9 mouse cellular contexts compared by ENCODE assay signal in genomic region chr8:72240403-72240763, GRCm38 (mm10). TPM values are rescaled to one million over a fixed set of nuclear protein-coding genes. Genes with fewer than 3 reads are reported as not detected.
DNase-seq lines count a peak whose midpoint lies in the region; ATAC-seq and TF ChIP-seq lines count a peak whose summit lies in the region.
"Had no signal": no experiment of that assay in that cellular context is flagged by ENCODE, and none has a peak within 500 bp of the region (broad histone marks: within the 10 kb centered on the region; RNA-seq: fewer than 3 reads in every experiment).

No protein-coding gene starts in this region.

- DNase-seq in kidney, adult 2 months: no peak
- no peak for DNase-seq in kidney, postnatal 10 days
- DNase-seq in brain, adult 2 months (ENCODE audit: low read depth, low spot score): peak; percentile 11
- DNase-seq in hindbrain, embryonic 14.5 days (ENCODE audit: low spot score): no peak
- DNase-seq in layer of hippocampus, postnatal 10 days (ENCODE audit: low spot score in 2 of 2): no peak
- no peak for DNase-seq in adipocyte (ENCODE audit: low spot score)
- DNase-seq in thymus, postnatal 14 days: no peak

- peak overlapping the region; percentile 97 for H3K4me3 ChIP-seq in kidney, adult 2 months (ENCODE audit: insufficient read depth, low read depth, low read length)
- peak overlapping the region; percentile 59 for H3K4me3 ChIP-seq in hindbrain, embryonic 14.5 days (replicated peaks; ENCODE audit: low read length)
- H3K4me3 ChIP-seq in midbrain, embryonic 12.5 days: peak overlapping the region; percentile 64

- no peaks in the 10 kb centered on the region for H3K27me3 ChIP-seq in kidney, adult 2 months (replicated peaks; ENCODE audit: control insufficient read depth, insufficient read depth, low read length)
- H3K27me3 ChIP-seq in hindbrain, embryonic 14.5 days (ENCODE audit: control insufficient read depth, insufficient read depth, low read length): no peaks in the 10 kb centered on the region
- no peaks in the 10 kb centered on the region for H3K27me3 ChIP-seq in midbrain, embryonic 12.5 days

- ATAC-seq in hindbrain, embryonic 14.5 days (ENCODE audit: low FRiP score): no peak
- no peak for ATAC-seq in midbrain, embryonic 12.5 days (ENCODE audit: low FRiP score, low read depth)

- peak overlapping the region; percentile 59 for H3K9ac ChIP-seq in hindbrain, embryonic 14.5 days
- peak overlapping the region; percentile 54 for H3K9ac ChIP-seq in midbrain, embryonic 12.5 days (replicated peaks)

- H3K9me3 ChIP-seq in hindbrain, embryonic 14.5 days (ENCODE audit: control insufficient read depth, low read length): no peaks in the 10 kb centered on the region
- no peaks in the 10 kb centered on the region for H3K9me3 ChIP-seq in midbrain, embryonic 12.5 days

- H3K27ac ChIP-seq in kidney, adult 2 months (ENCODE audit: insufficient read depth, low read depth, low read length): peak overlapping the region; percentile 96
- peak overlapping the region; percentile 92 for H3K27ac ChIP-seq in hindbrain, embryonic 14.5 days
- H3K27ac ChIP-seq in midbrain, embryonic 12.5 days (replicated peaks): peak overlapping the region; percentile 95

- H3K4me1 ChIP-seq in kidney, adult 2 months (ENCODE audit: control insufficient read depth, insufficient read depth, low read length): peaks cover 10% of the 10 kb centered on the region; the same call in 1 of the 2 replicates
- H3K4me1 ChIP-seq in hindbrain, embryonic 14.5 days (replicated peaks; ENCODE audit: control insufficient read depth, insufficient read depth, low read length): peaks cover 14% of the 10 kb centered on the region
- peaks cover 16% of the 10 kb centered on the region for H3K4me1 ChIP-seq in midbrain, embryonic 12.5 days

- TF ChIP-seq POLR2A in kidney, adult 2 months (IDR thresholded peaks at IDR 0.05; ENCODE audit: low read depth, low read length): no peak

- no peaks in the 10 kb centered on the region for H3K36me3 ChIP-seq in kidney, adult 2 months (ENCODE audit: control insufficient read depth, insufficient read depth, low read length)
- H3K36me3 ChIP-seq in hindbrain, embryonic 14.5 days (replicated peaks; ENCODE audit: control insufficient read depth, insufficient read depth): peaks cover 13% of the 10 kb centered on the region
- H3K36me3 ChIP-seq in midbrain, embryonic 12.5 days: peaks cover 7% of the 10 kb centered on the region

- TF ChIP-seq CTCF in kidney, adult 2 months (conservative IDR thresholded peaks at IDR 0.05; ENCODE audit: insufficient read depth, insufficient read length, low read depth, low read length): no peak

- WGBS in kidney, adult 2 months: under 1% methylated on average over 24 of the region's 24 CpGs
- WGBS in hindbrain, embryonic 14.5 days: under 1% methylated on average over 24 of the region's 24 CpGs
- under 1% methylated on average over 24 of the region's 24 CpGs for WGBS in midbrain, embryonic 12.5 days

- peak overlapping the region; percentile 52 for H3K4me2 ChIP-seq in hindbrain, embryonic 14.5 days (replicated peaks)
- H3K4me2 ChIP-seq in midbrain, embryonic 12.5 days (replicated peaks): peak overlapping the region; percentile 60

RNA-seq across cellular contexts. Expression of gene Ap1m1, which starts 0.6 kb away (rescaled TPM):
- polyA plus RNA-seq in kidney, adult 2 months (2012; rRNA removed): 72.6 and 75.0 TPM in 2 replicates
- polyA plus RNA-seq in hindbrain, embryonic 14.5 days (2014; fragmentation: Nextera tagmentation; extraction: Ambion mirVana): 212 and 221 TPM in 2 replicates
- 210 and 211 TPM in 2 replicates for polyA plus RNA-seq in midbrain, embryonic 12.5 days (2016; fragmentation: Nextera tagmentation; extraction: Ambion mirVana)
- 100 to 1,000 TPM; 108 to 109 TPM for total RNA-seq in layer of hippocampus, postnatal 10 days (2021)

RNA-seq across cellular contexts. Expression of gene Fam32a, which starts 20.9 kb away (rescaled TPM):
- polyA plus RNA-seq in kidney, adult 2 months (2012; rRNA removed): 54.7 and 59.6 TPM in 2 replicates
- 62.7 and 70.1 TPM in 2 replicates for polyA plus RNA-seq in hindbrain, embryonic 14.5 days (2014; fragmentation: Nextera tagmentation; extraction: Ambion mirVana)
- polyA plus RNA-seq in midbrain, embryonic 12.5 days (2016; fragmentation: Nextera tagmentation; extraction: Ambion mirVana): 87.2 and 89.6 TPM in 2 replicates
- 10 to 100 TPM; 62.5 to 65.8 TPM for total RNA-seq in layer of hippocampus, postnatal 10 days (2021)

RNA-seq across cellular contexts. Expression of gene Gm11034, which starts 26.9 kb away (rescaled TPM):
- polyA plus RNA-seq in kidney, adult 2 months (2012; rRNA removed): not detected in 2 replicates
- polyA plus RNA-seq in hindbrain, embryonic 14.5 days (2014; fragmentation: Nextera tagmentation; extraction: Ambion mirVana): not detected in 2 replicates
- not detected in 2 replicates for polyA plus RNA-seq in midbrain, embryonic 12.5 days (2016; fragmentation: Nextera tagmentation; extraction: Ambion mirVana)
- total RNA-seq in layer of hippocampus, postnatal 10 days (2021): not detected
- total RNA-seq: hematopoietic stem cell, adult 5-6 weeks had no signal

RNA-seq across cellular contexts. Expression of gene Cib3, which starts 27.7 kb away (rescaled TPM):
- polyA plus RNA-seq in kidney, adult 2 months (2012; rRNA removed): 0.04 TPM in 1 of 2 replicates, not detected in the other
- not detected in 2 replicates for polyA plus RNA-seq in hindbrain, embryonic 14.5 days (2014; fragmentation: Nextera tagmentation; extraction: Ambion mirVana)
- 0.13 TPM in 1 of 2 replicates, not detected in the other for polyA plus RNA-seq in midbrain, embryonic 12.5 days (2016; fragmentation: Nextera tagmentation; extraction: Ambion mirVana)
- total RNA-seq in layer of hippocampus, postnatal 10 days (2021): not detected
- total RNA-seq: hematopoietic stem cell, adult 5-6 weeks had no signal

RNA-seq across cellular contexts. Expression of gene Hsh2d, which starts 50.9 kb away (rescaled TPM):
- polyA plus RNA-seq in kidney, adult 2 months (2012; rRNA removed): 0.14 and 1.9 TPM in 2 replicates
- polyA plus RNA-seq in hindbrain, embryonic 14.5 days (2014; fragmentation: Nextera tagmentation; extraction: Ambion mirVana): not detected in 2 replicates
- polyA plus RNA-seq in midbrain, embryonic 12.5 days (2016; fragmentation: Nextera tagmentation; extraction: Ambion mirVana): not detected in 2 replicates
- total RNA-seq in layer of hippocampus, postnatal 10 days (2021): under 1 TPM in 1 of 2 experiments, not detected in 1; 0.27 TPM
